Mouse (Mus musculus) retina, adult 2 months (tissue): ENCODE data around the gene Hes2.

Source experiments
- DNase-seq: peaks from one replicate; pipeline ENCODE4 v3.0.0-alpha.2; 2012; ENCODE audit warnings: low read depth, low spot score

Hes2 gene

DNA sequence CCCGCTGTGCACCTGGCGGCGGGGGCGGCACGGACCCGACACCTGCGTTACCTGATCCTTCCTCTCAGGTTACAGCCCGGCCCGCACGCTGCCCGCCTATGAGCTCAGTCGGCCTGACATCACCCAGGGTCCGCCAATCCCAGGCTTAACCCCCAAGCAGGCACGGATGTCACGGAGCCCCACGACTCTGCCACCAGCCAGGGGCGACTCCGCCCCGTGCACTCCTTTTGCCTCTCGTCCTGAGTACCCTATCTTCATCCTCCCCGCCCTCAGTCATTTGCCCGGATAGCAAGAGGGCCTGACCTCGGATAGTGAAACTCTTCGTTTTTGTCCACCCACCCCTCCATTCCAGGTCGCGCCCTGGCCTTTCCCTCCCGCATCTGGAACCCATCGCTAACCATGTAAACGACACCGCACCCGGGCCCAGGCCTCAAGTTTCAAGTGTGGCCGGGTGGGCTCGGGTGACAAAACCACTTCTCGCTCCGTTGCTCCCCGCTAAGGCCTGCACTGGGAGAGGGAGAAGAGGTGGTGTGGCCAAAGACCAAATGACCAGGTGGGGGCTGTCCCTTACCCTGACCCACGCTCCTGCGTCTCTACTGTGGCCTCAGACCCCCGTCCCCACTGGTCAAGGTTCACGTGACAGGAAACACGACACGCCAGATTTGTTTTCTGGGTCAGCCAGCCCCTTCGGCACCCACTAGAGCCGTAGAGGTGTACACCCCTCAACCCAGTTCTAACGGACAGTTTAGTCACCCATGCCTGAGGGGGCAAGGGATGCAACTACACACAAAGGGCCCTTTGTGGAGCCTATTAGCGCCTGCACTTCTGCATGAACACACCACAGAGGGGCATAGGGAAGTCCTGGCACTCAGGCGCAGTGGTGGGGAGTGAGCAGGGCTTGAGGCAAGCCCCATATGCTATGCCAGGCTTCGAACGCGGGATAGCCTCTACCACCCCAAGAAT, 26.6 kb upstream of the Hes2 start:
- no peak for DNase-seq

- no peak for DNase-seq
Measured at GRCm38 (mm10) chr4:152132772-152133169, 25.9 kb upstream of the Hes2 start.

DNA sequence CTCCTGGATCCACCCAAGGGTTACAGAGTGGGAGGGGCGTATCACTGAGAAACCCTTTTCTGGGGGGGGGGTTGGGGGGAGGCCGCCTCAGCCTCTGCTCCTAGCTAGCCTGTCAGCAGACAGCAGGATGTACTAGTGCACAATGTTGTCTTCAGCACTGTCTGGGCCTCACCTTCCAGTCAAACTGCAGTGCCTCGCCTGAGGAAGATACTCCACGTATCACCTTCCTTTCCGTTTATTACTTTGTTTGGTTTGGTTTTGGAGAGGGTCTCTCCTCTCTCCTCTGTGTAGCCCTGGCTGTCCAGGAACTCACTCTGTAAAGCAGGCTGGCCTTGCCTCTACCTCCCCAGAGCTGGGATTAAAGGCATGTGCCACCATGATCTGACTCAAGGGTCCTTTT, 25.5 kb upstream of the Hes2 start:
- DNase-seq = no peak

DNA sequence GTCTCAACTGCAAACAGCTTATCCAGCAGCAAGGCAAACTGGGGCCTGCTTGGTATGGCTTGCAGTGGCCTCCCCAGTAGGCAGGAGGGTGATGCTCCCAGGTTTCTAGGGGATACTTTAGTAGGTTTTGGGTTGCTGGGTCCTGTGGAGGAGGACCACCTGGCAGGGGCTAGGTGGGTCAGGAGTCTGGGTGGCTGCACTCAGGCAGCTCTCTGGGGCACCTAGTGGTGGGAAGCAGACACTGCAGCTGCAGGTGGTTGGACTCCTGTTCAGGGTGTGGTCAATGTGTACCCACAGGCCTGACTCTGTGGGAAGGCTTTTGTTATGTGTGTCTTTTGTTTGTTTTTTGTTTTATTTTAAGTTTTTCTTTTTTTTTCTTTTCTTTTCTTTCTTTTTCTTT, 24.2 kb upstream of the Hes2 start:
- DNase-seq = no peak

GRCm38 (mm10) chr4:152135363-152135762, 23.3 kb upstream of the Hes2 start:
- DNase-seq = no peak

DNA sequence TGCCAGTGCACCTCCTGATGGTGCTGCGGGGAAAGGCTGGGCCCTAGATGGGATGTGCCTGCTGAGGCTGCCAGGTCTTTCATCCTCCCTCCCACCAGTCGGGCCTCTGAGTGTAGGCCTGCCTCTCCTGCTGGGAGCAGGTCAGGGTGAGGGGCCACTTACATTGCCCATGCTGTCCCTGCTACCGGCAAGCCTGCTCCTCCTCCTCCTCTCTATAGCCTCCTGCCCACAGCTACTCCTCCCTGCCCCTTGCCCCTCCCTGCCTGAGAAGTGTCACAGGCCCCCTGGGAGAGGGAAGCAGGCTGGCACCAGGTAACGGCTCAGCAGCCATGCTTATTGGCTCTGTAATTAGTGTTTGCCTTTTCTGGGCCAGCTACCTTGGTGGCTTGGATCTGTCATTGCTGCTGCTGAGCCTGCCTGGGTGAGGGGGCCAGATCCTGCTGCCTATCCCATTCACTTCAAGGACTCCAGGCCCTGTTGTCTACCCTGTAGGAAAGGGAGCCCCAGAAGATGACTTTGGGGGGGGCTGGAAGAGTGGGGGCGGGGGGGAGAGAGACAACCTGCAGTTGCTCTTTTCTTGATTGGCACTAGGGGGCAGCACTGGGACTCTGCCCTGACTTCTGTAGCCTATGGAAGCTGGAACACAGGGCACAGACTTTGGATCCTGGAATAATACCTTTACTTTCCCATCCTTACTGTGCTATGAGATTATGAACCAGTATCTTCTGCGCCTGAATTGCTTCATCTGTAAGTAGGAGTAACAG, 22.4 kb upstream of the Hes2 start:
- no peak for DNase-seq

GRCm38 (mm10) chr4:152136876-152137250, 21.8 kb upstream of the Hes2 start:
- no peak for DNase-seq

- peak; percentile 78 for DNase-seq
Measured at GRCm38 (mm10) chr4:152138497-152139260, 20.0 kb upstream of the Hes2 start.

- no peak for DNase-seq
Measured at GRCm38 (mm10) chr4:152140441-152140840, 18.2 kb upstream of the Hes2 start.

DNA sequence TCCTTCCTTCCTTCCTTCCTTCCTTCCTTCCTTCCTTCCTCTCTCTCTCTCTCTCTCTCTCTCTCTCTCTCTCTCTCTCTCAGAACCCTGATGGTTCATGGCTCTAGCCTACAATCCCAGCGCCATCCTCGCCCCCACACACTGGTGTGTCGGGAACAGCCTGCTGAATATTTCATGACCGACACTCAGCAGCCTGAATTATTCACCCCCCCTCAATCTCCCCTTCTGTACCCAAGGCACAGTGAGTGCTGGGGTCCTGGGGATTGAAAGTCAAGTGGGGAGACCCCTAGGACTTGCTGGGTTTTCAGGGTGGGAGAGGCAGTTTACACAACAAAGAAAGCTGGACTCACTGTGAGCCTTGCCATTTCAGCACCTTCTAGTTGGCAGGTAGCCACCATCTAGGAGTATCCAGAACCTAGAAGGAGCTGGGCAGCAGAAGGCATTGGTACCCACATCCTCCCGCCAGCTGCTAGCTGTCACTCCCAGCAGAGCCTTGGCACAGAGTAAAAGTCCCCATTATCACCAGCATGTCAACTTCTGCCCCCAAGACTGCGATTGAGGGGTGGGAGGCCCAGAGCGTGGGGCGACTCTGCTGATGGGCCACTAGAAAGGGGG, 17.0 kb upstream of the Hes2 start:
- DNase-seq = no peak

GRCm38 (mm10) chr4:152143632-152144031, 15.0 kb upstream of the Hes2 start:
- no peak for DNase-seq

GRCm38 (mm10) chr4:152145473-152145872, 13.2 kb upstream of the Hes2 start:
- no peak for DNase-seq

GRCm38 (mm10) chr4:152146033-152146827, 12.4 kb upstream of the Hes2 start:
- no peak for DNase-seq

- DNase-seq = no peak
Measured at GRCm38 (mm10) chr4:152150546-152150945, 8.1 kb upstream of the Hes2 start.

- no peak for DNase-seq
Measured at GRCm38 (mm10) chr4:152151451-152151965, 7.2 kb upstream of the Hes2 start.

DNA sequence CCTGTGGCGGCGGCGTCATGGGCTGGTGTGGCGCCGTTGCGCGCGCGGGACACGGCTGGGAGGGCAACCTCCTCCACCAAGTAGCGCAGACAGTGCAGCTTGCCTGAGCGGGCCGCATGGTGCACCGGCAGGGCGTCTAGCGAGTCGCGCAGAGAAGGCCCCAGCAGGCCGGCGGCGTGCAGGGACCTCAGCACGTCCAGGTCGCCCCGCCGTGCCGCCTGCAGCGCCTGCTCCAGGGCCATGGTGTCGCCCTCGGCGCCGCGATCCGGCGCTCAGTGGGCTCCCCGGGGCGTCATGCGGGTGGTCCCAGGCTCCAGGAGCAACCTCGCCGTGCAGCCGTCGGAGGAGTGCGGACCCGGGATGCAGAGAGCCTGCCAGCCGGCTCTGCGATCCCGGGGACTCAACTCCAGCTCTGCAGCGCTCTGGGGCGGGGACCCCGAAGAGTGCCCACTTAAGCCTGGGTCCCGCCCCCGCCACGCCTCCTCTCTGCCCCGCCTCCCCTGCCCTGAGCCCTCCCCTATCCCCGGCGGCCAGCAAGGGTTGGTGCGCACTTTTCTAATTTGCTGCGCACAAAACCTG, 6.6 kb upstream of the Hes2 start, which contains the start of gene Espn:
TSS of gene Espn (minus strand) at position 406 of the 579 bp plus-strand sequence.
- no peak for DNase-seq

DNA sequence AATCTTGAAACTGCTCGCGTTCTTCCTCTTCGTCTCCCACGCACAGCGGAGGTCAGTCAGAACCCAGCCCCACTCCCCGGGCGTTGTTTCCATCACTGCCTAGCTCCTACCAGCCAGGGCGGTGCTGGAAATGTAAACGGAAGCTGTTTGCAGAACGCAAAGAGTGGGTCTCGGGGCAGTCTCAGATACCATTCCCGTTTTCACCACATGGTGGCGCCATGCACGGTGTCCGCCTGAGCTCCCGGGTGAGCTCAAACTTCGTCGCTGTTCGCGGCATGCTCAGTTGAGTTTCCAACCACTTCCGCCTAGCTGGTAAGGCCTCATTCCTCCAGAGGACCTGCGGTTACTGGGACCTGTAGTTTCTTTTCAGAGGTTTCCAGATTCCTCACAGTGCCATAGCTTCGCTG, 4.9 kb upstream of the Hes2 start:
- no peak for DNase-seq

DNA sequence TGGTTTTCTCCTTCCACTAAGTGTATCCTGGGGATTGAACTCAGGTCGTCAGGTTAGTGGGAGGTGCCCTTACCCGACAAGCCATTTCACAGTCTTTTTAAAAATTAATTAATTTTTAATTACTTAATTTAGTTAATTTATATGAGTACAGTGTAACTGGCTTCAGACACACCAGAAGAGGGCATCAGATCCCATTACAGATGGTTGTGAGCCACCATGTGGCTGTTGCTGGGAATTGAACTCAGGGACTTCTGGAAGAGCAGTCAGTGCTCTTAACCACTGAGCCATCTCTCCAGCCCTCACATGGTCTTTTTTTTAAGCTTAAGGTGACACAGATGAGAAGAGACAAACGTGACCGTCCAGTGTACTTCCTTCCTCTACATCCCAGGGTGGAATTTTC, 3.6 kb upstream of the Hes2 start:
- DNase-seq = no peak

DNA sequence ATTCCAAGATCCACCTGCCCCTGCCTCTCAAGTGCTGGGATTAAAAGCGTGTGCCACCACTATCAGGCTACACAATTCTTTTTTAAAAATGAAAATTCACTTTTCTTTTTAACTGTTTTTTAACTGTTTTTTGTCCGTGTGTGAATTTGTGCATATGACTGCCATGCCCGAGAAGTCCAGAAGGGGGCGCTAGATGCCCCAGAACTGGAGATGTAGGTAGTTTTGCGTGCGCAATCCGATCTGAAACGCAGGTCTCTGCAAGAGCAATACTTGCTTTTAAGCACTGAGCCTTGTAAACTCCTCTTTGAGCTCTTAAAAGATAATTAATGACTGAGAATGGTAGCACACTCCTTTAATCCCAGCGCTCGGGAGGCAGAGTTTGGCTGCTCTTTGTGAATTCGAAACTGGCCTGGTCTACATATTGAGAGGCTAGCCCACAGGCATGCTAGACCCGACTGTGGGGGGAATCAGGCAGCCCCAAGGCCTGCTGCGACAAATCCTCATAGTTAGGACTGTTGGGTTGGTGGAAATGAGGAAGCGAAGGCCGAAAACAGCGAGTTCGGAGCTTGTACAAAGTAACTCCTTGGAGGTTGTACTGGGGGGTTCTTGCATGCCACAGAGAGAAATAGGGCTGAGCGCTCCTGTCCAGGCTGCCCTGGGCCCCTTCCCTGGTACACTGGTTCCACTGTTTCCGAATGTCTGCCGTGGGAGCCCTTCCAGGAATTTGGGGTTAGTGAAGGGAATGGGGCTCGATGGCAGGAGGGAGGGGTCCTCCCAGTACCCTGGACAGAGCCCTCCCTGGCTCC, 685 bp upstream of the Hes2 start:
- no peak for DNase-seq
